Mouse (Mus musculus) liver (tissue): ENCODE measurements around the gene Hoxa11.
A peak's percentile ranks its signal among the peaks of the same experiment; 100 is the strongest.

Experiments
- DNase-seq: peaks from one replicate; pipeline ENCODE4 v3.0.0-alpha.2; 2020; ENCODE audit warnings: mixed read lengths

The Hoxa11 gene

DNA sequence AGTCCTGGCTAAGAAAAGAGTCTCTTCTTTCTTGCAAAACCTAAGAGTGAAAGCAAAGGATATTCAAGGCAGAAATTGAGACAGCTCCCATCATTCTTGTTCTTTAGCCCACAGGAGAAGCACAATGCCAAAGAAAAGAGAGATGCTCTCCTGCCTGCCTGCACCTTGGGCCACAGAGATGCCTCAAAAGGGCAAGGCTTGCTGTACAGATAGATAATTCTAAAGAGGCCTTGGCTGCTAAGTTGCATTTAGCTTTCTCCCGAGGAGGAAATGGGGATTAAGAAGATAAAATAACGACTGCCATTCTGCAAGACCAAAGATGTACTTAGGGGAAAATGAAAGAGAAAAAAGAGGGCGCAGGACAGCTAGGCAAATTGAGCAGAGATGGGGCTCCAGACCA, 1.3 kb upstream of the Hoxa11 start:
- DNase-seq = no peak

DNA sequence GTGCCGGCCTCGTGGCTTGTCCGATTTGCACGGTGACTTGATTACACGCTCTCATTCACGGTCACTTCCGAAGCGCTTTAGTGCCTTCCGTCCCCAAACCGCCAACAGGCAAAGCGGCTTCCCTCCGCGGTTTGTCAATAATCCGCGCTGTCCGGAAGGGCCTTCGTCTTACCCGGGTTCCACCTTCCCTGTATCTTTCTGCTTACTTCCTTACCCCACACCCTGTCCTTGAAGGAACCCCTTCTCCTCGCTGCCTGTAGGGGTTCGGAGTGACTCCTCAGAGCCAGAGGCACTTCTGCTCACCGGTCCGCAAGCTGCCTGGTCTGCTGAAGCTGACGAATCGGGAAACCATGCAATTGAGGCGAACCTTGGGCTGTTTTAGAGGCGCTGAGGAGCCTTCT, 793 bp upstream of the Hoxa11 start:
- DNase-seq = no peak

GRCm38 (mm10) chr6:52245040-52245756, 412 bp downstream of the Hoxa11 start:
- no peak for DNase-seq

- no peak for DNase-seq
Observed at GRCm38 (mm10) chr6:52244471-52245039, 1.1 kb downstream of the Hoxa11 start.

DNA sequence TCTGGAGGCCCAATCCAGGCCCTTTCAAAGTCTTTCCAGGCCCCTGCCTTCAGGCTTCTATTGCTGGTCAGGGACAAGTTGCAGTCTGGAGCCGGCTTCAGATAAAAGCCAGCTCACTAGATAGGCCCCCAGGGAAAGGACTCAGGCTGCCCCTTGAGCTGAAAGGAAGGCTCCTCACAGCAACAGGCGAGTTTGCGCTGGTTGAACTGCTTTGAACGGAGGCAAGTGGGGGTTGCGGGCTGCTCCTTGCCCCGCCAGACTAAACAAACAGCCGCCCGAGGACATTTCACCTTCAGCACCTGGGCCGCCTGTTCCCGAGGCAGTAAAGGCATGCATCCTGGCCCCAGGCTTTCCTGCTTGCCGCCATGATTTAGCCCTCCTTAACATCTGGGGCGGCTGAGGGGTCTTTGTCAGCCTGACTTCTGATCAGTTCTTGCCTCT, 1.9 kb downstream of the Hoxa11 start:
- no peak for DNase-seq

GRCm38 (mm10) chr6:52242801-52243332, 2.7 kb downstream of the Hoxa11 start:
- DNase-seq = no peak

GRCm38 (mm10) chr6:52241001-52241621, 4.5 kb downstream of the Hoxa11 start:
- no peak for DNase-seq

DNA sequence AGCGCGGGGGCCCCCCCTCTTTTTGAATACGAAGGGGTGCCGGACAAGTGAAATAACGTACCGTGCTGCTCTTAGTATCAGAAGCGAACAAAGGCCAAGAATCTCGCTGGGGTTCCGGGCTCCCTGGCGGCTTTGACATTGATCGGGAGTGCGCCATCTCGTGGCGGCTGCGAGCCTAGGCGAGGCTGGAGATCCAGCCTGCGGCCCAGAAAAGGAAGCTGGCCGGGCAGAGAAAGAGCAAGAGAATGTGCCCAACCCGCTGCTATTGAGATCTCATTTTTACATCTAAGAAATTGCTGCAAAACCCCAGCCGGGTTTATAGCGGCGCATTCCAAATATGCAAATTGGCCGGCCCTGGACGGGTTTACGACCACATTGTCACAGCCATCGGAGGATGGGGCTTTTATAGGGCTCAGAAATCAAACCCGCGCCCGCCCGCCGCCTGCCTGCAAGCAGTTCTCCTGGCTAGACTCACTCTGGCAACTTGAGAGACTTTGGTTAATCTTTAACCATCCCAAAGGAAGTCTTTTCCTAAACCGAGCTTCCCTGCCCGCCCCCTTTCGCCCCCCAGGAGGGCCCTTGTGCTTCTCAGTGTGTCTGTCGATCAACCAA, 5.1 kb downstream of the Hoxa11 start, which contains the start of gene Hoxa10:
TSS of gene Hoxa10 (minus strand) at position 466 of the 612 bp plus-strand sequence.
- DNase-seq = peak; percentile 74

DNA sequence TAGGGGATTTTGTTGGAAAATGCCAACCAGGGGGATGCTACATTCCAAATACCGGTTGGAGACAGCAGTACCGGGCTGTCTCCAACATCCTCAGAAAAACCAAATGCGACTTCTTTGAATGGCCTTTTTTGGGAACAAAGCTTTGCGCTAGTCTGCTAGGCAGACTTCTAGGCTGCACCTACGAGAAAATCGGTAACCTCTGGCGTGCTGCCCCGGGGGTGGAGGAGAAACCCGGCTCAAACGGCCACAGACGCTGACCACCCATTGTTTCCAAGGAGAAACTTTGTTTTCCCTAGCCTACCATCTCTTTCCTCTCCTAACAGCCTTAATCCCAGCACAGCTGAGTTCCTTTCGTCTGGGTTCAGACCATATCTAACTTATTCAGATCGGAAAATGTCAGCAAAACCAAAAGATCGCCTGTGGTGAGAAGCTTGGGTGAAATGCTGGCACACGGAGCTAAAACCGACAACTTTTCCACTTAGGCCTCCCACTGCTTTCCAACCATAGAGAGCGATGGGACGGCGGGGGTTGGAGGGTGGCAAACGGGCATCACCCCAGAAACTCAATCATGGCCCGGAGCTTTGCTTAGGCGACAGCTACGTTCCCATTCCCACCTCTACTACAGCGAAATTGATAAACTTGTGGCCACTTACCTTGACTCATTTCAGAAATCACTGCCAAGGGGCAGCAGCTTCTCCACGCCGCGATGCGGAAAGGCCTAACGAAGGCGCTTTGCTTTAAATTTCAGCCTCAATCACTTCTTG, 5.8 kb downstream of the Hoxa11 start:
- DNase-seq = no peak

GRCm38 (mm10) chr6:52238976-52239375, 6.6 kb downstream of the Hoxa11 start:
- DNase-seq = no peak

DNA sequence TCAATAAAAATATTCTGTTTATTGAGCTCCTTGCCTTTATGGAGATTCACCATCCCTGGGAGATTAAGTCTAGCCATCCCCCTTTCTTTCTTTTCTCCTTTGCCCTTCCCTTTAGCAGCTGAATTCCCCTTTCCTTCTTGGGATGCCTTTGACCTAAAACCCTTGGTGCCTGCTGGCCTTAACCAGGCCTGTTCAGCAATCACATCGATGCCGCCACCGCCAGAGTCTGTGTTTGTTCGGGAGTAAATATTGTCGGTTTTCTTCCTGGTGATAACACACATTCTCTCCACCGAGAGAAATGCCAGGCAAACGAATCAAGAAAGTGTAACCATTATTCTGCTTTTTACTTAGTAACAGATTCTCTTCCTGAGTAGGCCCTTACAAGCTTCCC, 7.5 kb downstream of the Hoxa11 start:
- no peak for DNase-seq

DNA sequence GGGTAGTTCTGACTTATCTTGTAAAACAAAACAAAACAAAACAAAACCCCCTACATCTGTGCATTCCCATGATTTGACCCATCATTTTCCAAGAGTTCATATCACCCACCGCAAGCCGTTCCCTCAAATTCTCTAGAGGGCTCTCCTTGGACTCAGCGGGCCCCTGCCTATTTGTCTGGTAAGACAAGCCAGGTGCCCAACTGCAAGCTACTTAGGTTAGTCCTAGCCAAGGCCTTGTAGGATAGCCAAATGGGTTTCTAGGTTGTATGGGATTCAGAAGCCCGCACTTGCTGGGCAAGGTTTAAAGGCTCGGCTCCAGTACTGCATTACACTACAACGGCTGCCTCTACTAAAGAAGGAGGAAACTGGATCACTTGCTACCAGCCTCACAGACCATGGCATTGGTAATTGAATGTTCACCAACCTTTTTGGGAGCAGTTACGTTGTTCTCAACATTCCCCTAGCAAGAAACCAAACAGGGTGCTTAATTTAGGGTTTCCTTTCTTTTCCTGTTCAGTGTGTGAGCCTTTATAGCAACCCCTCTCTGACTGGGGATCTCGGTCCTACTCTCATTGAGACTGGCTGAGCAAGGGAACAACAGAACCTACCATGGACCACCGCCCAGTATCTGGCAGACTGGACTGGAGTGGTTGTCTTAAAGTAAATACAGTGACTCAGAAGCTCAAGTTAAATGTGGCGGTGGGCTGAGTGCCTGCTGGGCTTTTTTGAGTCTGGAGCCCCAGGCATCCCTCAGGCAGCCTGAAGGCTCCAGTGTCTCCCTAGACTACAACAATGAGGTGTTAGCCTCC, 8.1 kb downstream of the Hoxa11 start:
- no peak for DNase-seq

- no peak for DNase-seq
Observed at GRCm38 (mm10) chr6:52236806-52237205, 8.8 kb downstream of the Hoxa11 start.

GRCm38 (mm10) chr6:52235866-52236265, 9.7 kb downstream of the Hoxa11 start:
- no peak for DNase-seq

GRCm38 (mm10) chr6:52235267-52235666, 10.3 kb downstream of the Hoxa11 start:
- DNase-seq = no peak

- no peak for DNase-seq
Observed at GRCm38 (mm10) chr6:52234428-52235140, 11.0 kb downstream of the Hoxa11 start.

GRCm38 (mm10) chr6:52233546-52234427, 11.8 kb downstream of the Hoxa11 start:
- no peak for DNase-seq

DNA sequence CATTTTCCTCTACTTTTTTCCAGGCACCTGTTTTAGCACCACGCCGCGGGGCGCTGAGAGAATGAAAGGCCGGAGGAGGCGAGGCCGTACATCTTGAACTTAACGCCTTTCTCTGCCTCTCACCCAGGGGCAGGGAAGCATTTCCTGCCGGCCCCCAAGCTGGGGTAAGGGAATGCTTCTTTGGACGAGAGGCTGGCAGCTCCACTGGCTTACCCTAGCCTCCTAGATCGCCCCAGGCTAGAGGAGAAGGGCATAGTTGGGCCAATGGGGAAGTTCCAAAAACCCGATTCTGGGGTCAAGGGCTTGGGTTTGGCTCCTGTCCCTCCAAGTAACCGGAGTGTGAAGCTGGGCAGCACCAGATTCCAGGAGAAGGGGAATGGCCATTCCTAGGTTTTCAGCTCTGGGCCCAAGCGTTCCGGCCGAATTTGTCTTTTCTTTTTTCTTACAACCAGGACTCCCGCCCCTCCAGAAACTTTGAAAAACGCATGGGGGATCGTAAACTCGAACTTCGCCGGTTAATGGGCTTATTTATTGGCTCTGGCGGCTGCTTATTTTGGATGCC, 12.5 kb downstream of the Hoxa11 start:
- no peak for DNase-seq

GRCm38 (mm10) chr6:52232568-52232965, 13.0 kb downstream of the Hoxa11 start:
- no peak for DNase-seq
